Mouse (Mus musculus) 3134 (cell line): ENCODE data around the gene Nsmce1.

ENCODE experiments used
- DNase-seq: peaks from one replicate; pipeline ENCODE4 v3.0.0-alpha.2; 2011; ENCODE audit warnings: low spot score; ENCODE audit not compliant: insufficient read length; ENCODE audit errors: extremely low read depth

The Nsmce1 gene

DNA sequence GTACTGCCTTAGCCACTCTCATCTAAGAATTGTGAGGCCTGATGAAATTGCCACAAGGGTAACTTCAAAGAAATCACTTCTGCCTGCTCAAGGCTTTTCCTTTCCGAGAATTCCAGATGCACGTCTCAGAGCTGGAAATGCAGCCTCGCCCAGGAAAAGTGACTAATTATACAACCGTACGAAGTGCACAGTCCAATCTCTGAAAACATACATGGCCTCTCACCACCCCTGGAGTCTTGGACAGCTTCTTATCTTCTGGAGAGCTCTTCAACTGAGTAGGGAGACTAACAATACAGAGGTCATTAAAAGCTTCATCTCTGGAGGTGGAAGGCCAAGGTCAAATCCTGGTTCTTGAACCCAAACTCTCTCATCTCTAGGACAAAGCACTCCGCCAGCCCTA is 1.2 kb upstream of the Nsmce1 start:
- DNase-seq = no peak

DNA sequence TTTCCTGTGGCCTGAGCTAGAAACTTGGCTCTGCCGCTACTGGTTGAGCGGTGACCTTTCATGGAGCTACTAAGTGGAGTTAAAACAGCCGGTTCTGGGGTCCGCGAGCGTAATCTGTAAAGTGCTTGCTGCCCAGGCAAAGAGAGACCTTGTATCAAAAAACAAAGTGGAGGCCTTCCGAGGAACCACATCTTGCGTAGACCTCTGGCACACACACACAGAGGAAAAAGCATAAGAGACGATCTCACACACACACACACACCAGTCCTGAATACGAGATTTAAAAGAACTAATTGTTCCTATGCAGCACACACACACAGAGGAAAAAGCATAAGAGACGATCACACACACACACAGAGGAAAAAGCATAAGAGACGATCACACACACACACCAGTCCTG is 364 bp upstream of the Nsmce1 start:
- no peak for DNase-seq

DNA sequence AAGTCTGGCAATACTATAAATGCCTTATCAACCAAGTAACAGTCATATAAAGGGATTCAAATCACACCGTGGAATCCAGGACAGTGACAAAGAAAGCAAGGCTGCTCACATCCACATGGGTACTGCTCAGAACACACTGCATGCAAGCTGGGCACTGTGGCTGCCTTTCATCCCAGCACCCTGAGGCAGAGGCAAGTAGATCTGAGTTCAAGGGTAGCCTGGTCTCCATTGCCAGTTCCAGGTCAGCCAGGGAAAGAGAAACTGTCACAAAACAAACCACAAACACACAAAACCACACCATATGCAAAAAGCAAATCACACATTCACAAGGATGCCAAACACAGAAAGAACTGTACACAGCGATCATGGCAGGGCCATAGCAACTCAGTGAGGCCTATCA is 1.8 kb downstream of the Nsmce1 start:
- DNase-seq = no peak

DNA sequence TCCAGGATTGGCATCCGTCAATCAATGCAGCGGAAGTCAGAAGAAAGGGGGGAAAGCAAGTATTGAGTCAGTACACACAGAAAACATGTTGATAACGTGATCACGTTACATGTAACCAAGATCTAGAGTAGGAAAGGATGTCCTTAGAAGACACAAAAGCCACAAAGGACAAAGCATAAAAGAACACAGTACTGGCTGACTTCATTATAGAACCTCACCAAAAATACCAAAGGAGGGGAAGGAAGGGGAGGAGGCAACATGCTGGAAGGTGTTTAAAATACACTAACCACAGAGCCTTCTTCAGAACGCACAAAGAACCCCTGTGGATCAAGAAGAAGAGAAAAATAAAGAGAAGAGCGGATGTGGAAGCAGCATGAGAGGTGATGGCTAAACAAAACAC is 2.7 kb downstream of the Nsmce1 start:
- DNase-seq = no peak

DNA sequence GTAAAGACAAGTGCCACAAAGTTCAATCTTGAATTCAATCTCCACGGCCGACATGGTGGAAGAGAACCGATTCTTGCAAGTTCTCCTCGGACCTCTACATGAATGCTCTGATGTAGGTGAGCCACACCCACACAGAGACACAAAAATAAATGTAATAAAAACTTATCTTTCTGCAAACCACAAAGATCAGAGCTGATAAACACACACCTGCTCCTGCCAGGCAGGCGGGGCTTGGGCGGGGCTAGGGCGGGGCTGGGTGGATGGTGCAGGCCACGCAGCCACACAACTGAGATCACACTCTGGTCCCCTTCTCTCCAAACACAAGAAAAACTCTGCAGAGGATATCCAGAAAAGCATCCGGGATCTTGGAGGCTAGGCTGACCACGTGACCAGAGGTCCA is 4.3 kb downstream of the Nsmce1 start:
- DNase-seq = no peak

DNA sequence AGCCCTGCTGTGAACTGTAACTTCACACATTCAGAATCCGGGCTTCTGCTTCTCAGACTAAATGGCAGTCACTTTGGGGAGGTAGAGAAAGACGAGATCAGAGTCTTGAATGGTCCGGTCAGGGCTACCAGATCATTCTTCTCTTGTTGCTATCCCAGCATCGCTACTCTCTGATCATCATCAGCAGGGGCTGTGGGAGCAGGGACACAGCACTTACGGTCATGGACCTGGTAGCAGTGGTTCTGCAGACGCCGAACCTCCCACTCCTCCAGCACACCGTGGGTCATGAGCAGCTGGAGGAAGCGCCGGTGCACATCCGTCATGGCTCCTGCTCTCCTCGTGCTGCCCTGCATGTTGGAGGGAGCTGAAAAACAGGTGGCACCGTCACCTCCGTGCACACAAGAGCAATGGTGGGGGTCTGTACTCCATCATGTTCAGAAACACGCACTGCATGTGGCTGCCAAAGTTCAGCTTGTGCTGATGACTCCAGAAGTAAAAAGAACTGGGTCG is 5.2 kb downstream of the Nsmce1 start:
- no peak for DNase-seq

DNA sequence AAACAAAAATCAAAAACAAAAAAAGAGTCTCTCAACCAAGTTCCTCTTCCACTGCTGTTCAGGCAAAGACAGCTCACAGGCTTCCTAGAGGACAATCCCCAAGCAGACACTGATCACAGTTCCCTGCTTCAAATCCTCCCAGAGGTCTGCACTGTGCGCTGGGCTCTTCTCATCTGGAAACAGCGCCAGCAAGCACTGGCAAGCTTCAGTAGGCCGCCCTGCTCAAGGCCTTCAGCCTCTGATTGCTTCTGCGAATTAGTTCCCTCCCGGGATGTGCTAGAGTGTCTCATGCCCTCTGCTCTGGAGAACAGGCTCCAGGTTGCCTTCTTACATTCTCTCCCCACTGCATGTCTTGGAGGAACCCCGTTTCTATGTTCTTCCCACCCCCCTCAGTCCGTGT is 6.6 kb downstream of the Nsmce1 start:
- no peak for DNase-seq

DNA sequence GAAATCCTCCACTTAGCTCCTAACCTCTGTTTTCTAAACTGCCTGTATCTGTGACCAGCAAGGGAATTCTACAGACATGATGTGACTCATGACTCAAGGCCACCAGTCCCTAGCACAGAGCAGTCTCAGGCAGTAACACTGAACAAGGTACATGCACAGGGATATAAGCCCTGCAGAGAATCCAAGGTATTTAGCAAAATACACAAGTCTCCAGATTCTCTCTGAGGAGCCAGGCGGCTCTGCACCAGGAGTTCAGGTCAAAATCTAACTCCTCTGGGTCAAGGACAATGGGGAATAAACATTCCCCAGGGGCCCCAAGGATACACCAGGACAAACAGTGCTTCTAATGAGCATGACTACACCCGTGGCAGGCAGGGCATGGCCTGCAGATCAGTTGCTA is 8.5 kb downstream of the Nsmce1 start:
- DNase-seq = no peak

DNA sequence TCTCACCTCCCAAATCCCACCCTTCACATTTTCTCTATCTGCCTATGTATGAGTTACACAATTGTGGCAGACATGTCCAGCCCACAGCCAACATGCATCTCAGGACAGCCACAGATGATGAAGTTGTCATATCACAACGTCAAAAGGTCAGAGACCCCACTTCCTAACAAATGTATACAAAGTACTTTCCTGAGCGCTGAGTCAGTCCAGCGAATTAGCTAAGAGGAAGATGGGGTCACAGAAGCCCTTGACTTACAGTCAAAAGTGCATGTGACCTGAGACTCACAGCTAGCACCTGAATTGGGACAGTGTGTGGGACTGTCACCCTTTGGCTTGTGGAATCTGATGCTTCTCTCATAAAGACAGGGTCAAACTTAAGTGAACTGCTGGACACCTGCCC is 9.1 kb downstream of the Nsmce1 start:
- DNase-seq = no peak

DNA sequence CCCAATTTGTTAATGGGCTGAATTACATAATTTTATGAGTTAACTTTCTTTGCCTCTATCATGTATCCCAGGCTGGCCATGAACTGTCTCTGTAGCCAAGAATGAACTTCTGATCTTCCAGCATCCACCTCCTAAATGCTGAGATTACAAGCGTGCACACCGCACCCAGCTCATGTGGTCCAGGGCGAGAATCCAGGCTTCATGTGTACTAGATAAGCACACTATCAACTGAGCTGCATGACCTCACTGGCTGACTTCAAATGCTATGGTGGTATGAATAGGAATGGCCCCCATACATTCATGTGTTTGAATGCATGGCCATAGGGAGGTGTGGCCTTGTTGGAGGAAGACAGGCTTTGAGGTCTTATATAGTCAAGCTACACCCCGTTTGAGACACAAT is 10.9 kb downstream of the Nsmce1 start:
- no peak for DNase-seq

DNA sequence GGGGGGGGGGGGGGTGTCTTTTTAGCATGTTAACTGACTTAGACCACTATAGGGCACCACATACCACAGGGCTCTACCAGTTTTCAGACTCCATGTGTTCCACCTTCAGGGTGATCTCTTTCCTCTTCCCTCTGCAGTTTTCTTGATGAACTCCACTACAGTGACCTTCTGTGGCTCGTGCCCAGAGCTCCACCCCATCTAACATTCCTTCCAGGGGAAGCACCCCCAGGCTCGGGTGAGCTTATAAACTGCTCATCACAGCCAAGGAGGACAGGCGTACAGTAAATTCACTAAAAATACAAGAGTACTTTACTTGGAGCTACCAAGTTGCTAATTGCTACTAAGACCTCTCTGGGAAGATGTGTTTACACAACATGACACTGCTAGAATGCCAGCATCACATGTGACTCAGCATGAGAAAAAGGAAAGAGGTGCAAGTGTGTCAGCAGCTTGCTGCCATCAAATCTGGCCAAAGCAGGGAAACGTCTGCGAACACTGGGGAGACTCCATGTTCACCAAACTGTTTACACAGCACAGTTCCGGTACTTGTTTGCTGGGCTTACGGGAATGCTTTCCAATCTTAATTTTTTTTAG is 12.9 kb downstream of the Nsmce1 start:
- DNase-seq = no peak

DNA sequence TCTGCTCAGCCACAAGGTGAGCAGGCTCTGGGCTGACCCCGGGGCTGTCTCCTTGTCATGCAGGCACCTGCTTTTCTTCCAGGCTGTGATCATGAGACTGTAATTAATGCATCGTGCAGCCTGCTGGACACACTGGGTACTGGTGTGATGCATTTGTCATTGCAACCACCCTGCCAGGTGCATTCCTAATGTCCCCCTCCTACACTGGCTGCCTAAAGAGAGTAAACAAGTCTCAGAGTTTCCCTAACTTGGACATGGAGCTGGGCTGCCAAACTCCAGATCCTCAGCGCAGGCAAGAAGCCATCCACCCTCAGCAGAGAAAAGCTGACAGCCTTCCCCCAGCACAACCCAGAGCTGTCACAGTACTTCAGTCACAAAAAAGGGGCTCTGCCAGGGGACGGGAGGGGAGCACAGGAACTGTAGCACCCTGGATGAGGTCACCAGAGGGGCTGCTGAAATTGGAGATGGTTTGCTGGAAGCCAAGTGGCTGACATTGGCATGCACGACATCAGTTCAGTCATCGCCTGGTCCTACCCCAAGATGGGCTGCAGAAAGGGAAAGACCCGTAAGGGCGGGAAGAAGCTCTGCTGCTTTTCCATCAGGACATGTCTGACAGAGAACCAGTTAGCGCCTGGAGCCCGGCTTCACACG is 15.7 kb downstream of the Nsmce1 start:
- no peak for DNase-seq

DNA sequence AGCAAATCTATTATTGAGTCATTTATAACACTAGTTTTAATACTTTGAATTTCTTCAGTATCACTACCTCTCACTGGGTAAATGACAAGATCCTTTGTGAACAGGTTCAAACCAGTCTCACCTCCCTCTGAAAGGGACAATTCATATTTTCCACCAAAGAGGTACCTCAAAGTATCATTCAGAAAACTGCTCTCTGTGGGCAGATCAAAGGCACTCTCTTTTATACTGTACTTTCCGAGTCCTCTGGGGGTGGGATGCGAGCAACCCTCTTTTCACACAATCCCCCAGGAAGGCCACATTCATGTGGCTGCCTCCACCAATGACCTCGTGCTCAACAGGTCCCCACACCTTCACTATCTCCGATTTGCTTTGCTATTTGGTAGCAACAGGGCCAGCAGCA is 16.9 kb downstream of the Nsmce1 start:
- no peak for DNase-seq

DNA sequence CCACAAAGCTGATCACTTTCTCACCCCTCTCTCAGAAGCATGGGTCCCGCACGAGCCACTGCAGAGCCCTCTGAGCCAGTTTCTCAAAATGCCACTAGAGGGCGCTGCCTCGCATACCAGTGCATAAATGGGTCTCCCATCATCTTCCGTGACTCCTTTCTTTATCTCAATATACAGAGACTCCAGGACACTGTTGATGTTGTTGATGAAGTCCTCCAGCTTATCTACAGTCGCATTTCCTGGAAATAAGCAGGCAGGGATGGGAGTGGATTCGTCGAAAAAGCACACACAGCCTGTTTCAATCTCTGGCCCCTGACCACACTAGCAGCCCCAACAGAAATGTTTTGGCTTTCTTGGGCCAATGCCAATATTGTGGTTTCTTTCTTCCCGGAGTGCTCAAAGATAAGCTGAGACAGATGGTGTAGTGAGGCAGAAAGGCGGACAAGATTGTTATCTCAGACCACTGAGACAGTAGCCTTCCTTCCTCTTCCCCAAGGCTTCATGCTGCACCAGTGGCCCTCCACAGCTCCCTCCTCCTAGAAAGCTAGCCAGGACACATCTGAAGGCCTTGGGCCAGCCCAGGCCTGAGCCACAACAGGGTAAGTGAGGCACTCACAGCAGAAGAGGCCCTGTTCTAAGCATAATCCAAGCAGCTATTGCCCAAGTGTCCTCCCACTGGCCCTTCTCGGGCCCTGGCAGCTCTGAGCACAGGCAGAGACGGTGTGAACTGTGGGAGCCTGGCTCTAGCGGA is 19.2 kb downstream of the Nsmce1 start:
- peak; percentile 51 for DNase-seq

DNA sequence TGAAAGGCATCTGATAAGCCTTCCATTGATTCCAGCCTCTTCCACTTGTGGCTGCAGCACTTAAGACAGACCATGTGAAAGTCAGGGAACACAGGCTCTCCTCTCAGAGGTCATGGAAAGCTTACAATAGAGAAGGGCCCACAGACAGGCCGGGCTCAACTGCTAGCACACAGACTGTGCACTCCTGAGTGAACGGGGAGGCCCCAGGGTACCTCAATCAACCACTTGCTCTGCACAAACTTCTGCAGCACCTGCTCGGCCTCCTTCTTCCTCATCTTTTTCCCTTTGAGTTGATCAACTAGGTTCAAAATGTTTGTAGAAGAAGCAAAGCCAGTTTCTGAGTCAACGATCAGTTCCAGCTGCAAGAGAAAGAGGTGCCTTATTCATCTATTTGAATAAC is 20.5 kb downstream of the Nsmce1 start:
- DNase-seq = no peak

DNA sequence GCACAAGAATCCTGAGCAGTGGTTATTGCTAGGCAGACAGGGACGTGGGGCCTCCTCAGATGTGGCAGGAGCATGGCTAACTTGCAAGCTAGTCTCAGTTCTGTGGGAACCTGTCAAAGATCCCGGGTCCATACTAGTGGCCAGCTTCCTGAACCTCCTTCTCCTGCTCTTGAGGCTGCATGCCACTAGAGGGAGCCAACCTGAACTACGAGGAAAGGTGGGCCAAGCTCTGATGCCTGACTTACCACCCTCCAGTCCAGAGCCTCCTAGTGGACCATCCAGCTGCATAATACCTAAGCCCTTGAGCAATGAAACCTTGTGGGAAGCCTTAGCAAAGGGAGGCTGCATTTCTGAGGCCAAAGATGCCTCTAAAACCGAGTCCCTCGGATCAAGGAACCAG is 21.5 kb downstream of the Nsmce1 start:
- peak; percentile 30 for DNase-seq

DNA sequence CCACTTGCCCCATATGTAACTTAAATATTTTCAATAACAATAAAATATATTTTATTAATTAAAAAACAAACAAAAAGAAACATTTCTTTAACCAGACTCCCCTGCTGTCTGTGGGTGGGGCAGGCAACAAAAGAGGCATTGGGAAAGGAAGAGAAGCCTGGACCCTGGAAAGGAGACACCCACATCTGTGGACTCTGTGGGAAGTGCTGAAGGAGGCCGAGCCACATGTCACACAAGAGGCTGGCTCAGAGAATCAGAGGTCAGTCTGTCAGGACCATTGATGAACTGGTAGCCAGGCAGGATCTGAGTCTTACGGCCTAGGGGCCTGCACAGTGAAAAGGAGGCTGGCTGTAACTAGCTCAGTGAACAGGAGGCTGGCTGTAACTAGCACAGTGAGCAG is 29.2 kb downstream of the Nsmce1 start:
- no peak for DNase-seq

DNA sequence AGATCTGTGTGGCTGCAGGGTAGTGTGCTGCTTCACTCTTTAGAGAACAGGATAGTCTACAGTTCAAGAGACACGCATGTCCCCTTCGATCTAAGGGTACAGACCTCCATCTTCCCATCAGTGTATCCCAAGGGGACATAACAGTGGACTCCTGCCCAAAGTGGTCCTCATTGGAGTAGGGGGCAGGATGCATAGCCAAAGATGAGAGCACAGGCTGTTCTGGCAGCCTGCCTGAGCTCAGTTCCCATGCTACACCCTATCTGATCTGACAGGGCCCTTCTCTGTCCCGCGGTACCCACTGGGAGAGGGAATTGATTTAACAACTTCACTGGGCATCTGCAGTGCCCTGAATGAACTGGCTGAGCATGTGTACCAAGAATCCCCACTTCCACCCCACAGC is 37.7 kb downstream of the Nsmce1 start:
- no peak for DNase-seq

DNA sequence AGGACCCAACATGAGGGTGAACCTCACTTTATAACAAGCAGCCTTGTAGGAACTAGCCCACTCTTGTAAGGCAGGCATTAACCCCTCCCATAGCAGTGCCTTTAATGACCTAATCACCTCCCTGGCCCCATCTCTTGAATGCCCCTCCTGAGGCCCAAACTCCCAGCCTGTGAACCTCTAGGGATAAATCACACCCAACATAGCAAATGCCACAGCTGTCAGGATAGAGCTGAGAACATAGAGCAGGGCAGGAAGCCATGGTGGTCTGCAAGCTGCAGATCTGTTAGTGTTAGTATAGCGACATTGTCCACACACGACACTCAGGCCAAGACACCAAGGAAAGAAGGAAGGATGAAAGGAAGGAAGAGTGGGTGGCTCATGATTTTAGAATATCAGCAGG is 40.3 kb downstream of the Nsmce1 start:
- DNase-seq = no peak

DNA sequence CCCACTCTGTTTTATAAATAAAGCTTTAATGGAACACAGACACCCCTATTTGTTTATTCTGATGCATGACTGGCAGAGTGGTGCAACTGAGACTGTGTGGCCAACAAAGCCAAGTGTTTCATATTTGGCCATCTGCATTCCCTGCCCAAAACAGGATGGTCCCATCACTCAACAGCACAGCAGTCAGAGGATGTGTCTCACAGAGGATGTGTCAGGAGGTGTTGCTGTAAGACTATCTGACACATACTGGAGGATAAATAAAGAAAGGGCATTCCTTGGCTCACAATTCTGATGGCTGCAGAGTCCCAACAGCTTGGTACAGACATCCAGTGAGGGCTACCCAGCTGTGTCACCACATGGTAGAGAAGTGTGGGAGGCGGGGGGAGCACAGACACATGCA is 40.7 kb downstream of the Nsmce1 start:
- DNase-seq = no peak

DNA sequence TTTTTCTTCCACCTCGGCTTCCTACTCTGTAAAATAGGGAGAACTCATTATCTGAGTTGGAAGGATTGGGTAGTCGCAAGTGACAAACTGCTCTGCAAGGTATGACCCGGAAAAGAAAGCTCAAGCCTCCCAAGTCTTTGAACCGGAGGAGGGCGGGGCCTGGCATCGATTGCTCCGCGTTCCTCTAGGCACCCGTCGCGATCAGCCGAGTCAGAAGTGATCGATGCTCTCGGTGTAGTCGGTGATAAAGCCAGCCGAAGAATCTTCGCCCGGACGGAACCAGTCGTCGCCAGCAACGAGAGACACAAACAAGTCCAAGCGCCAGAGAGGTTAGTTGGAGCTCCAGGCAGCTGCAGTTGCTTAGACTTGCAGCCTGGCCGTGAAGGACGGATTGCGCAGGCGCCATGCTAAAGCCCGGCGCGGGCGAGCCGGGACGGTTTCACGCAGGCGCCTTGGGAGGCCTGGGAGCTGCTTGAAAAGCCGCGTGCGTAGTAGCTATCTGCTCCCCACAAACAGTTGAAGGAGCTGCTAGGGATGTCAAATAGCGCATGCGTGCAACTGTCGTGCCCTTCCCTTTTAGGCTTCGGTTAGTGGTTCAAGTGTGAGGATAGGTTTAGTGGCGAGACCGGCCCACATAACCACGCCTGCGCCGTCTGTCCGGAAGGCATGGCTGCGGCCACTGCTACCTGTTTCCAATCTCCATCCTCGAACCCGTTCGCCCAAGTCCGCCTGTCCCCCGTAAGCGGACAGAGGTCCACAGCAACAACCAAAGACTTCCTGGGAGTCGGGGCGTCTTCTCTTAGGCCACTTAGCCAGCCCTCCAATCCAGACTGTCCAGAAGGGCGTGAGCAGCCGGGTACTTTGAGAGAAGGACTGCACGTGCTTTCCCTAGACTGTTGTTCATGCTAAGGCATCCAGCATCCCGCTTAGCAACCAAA is 46.7 kb downstream of the Nsmce1 start, which contains the start of gene Kdm8:
Gene Kdm8, plus strand, starts transcription at position 213 of the 938 bp plus-strand sequence.
- peak; percentile 95 for DNase-seq
